Mouse (Mus musculus) kidney, postnatal 0 days (tissue): Measurements from ENCODE around the gene Taar9. TPM values are rescaled to one million over a fixed set of nuclear protein-coding genes. Genes with fewer than 3 reads are reported as not detected.
A peak's percentile ranks its signal among the peaks of the same experiment; 100 is the strongest.
"Not testable (repeated sequence)": the region's sequence is repeated elsewhere in the genome, so short reads cannot be mapped to it uniquely, and the experiment has no call there.

ENCODE experiments used
- ATAC-seq: fragments of 200-750 bp; cut with Nextera tagmentation; replicated peaks from 2 replicates; pipeline ENCODE4 v1.8.0; 2017; ENCODE audit warnings: low read depth, moderate number of reproducible peaks, moderate TSS enrichment, moderate library complexity; ENCODE audit not compliant: low FRiP score
- DNase-seq: peaks from one replicate; pipeline ENCODE4 v3.0.0-alpha.2; 2016; ENCODE audit warnings: low spot score
- H3K27ac ChIP-seq: fragments of 300-500 bp; sonication (generic); 2 replicates; pipeline ENCODE4 v1.5.1; 2014; ENCODE audit warnings: mild to moderate bottlenecking
- H3K27me3 ChIP-seq: fragments of 300-500 bp; sonication (generic); 2 replicates; pipeline ENCODE4 v1.6.1; 2014; ENCODE audit warnings: low read length, mixed read lengths; ENCODE audit not compliant: insufficient read depth
- H3K36me3 ChIP-seq: fragments of 300-500 bp; sonication (generic); 2 replicates; pipeline ENCODE4 v1.6.1; 2014; ENCODE audit warnings: low read length, mixed read lengths; ENCODE audit not compliant: insufficient read depth
- H3K4me1 ChIP-seq: fragments of 300-500 bp; sonication (generic); replicated peaks from 2 replicates; pipeline ENCODE4 v1.6.1; 2014; ENCODE audit warnings: antibody characterized with exemption, low read length, mixed read lengths; ENCODE audit not compliant: insufficient read depth
- H3K4me2 ChIP-seq: fragments of 300-500 bp; sonication (generic); 2 replicates; pipeline ENCODE4 v1.6.1; 2014; ENCODE audit warnings: mild to moderate bottlenecking, low read length, moderate library complexity, mixed read lengths
- H3K4me3 ChIP-seq: fragments of 300-500 bp; sonication (generic); replicated peaks from 2 replicates; pipeline ENCODE4 v1.5.1; 2014; ENCODE audit warnings: low read depth, low read length
- H3K9ac ChIP-seq: fragments of 300-500 bp; sonication (generic); 2 replicates; pipeline ENCODE4 v1.6.1; 2014; ENCODE audit warnings: low read depth, low read length
- H3K9me3 ChIP-seq: fragments of 300-500 bp; sonication (generic); replicated peaks from 2 replicates; pipeline ENCODE4 v1.6.1; 2016; ENCODE audit warnings: low read length, inconsistent platforms, mixed read lengths
- CTCF ChIP-seq: IDR thresholded peaks from 2 replicates; pipeline ENCODE4 v1.5.1; 2016; ENCODE audit warnings: antibody characterized with exemption, low read depth, mild to moderate bottlenecking, moderate library complexity
- WGBS: fragments of 180-500 bp; shearing (Covaris S2); extraction: QIAGEN DNeasy Blood & Tissue Kit; methylation state at CpG from one replicate; pipeline ENCODE4 v1.1.7; 2014; 5-methylcytosine and 5-hydroxymethylcytosine counted together
- polyA plus RNA-seq: library from polyadenylated mRNA; unstranded; fragments of >200 nt; fragmentation: Nextera tagmentation; extraction: Ambion mirVana; gene quantifications from 2 replicates; pipeline ENCODE4 v1.2.1, GENCODE M21; 2015

Gene Taar9
- polyA plus RNA-seq, 1 experiment from 2014 or later, result not detected

GRCm38 (mm10) chr10:24085936-24086335 lies 23.4 kb downstream of the Taar9 start:
- Histone ChIP-seq H3K27me3 (no peaks in the 10 kb centered on the region), H3K27ac (no peak overlapping the region), H3K4me1 (no peaks in the 10 kb centered on the region), H3K9ac (no peak overlapping the region), H3K36me3 (no peaks in the 10 kb centered on the region), H3K4me2 (no peak overlapping the region), H3K4me3 (no peak overlapping the region), H3K9me3 (no peaks in the 10 kb centered on the region)
- no peak for DNase-seq
- no peak for TF ChIP-seq CTCF
- whole genome bisulfite sequencing, result 86% methylated on average over 5 of the region's 5 CpGs
- no peak for ATAC-seq

- Histone ChIP-seq H3K9ac (no peak overlapping the region), H3K27ac (no peak overlapping the region), H3K27me3 (no peaks in the 10 kb centered on the region), H3K9me3 (no peaks in the 10 kb centered on the region), H3K4me2 (no peak overlapping the region), H3K36me3 (no peaks in the 10 kb centered on the region), H3K4me3 (no peak overlapping the region), H3K4me1 (no peaks in the 10 kb centered on the region)
- peak; percentile 81 for DNase-seq
- WGBS, result 49% methylated on average over 3 of the region's 3 CpGs
- peak; percentile 83 for TF ChIP-seq CTCF
- no peak for ATAC-seq
Observed at GRCm38 (mm10) chr10:24080166-24080565, 29.2 kb downstream of the Taar9 start.

GRCm38 (mm10) chr10:24076200-24076599 lies 33.1 kb downstream of the Taar9 start, which contains the start of gene Taar8a:
Taar8a (plus strand) TSS chr10:24076500.
- not testable (repeated sequence) for H3K36me3 ChIP-seq, H3K27ac ChIP-seq, H3K9ac ChIP-seq, H3K4me1 ChIP-seq, H3K9me3 ChIP-seq, H3K4me3 ChIP-seq, ATAC-seq, H3K27me3 ChIP-seq, H3K4me2 ChIP-seq, DNase-seq
- WGBS, result 90% methylated on average over 2 of the region's 4 CpGs

- not testable (repeated sequence) for H3K9me3 ChIP-seq
- 27% methylated on average over 2 of the region's 2 CpGs for WGBS
Observed at GRCm38 (mm10) chr10:24074751-24075150, 34.6 kb downstream of the Taar9 start.

GRCm38 (mm10) chr10:24058986-24059385 lies 50.3 kb downstream of the Taar9 start:
- Histone ChIP-seq H3K9ac (no peak overlapping the region), H3K27me3 (no peaks in the 10 kb centered on the region), H3K4me1 (no peaks in the 10 kb centered on the region), H3K4me3 (no peak overlapping the region), H3K4me2 (no peak overlapping the region), H3K27ac (no peak overlapping the region), H3K36me3 (no peaks in the 10 kb centered on the region), H3K9me3 (no peaks in the 10 kb centered on the region)
- 79% methylated on average over 3 of the region's 3 CpGs for WGBS
- ATAC-seq (no peak), DNase-seq (no peak)
- no peak for TF ChIP-seq CTCF

More at GRCm38 (mm10) chr10:24074751-24075150, 34.6 kb downstream of the Taar9 start:
- not testable (repeated sequence) for H3K4me1 ChIP-seq, DNase-seq, ATAC-seq, H3K27me3 ChIP-seq, H3K4me3 ChIP-seq, H3K9ac ChIP-seq, H3K27ac ChIP-seq, H3K4me2 ChIP-seq, H3K36me3 ChIP-seq

Other genes starting within 250 kb of the Taar9 start
- 21.1 and 22.4 TPM in 2 replicates for gene Vnn1, start 214.8 kb downstream of the Taar9 start, polyA plus RNA-seq
- gene Taar1, start 189.2 kb downstream of the Taar9 start, polyA plus RNA-seq, result not detected in 2 replicates
- gene Taar2, start 171.0 kb downstream of the Taar9 start, polyA plus RNA-seq, result 0.31 and 0.41 TPM in 2 replicates
- gene Taar3, start 160.0 kb downstream of the Taar9 start, polyA plus RNA-seq, result not detected in 2 replicates
- not detected in 2 replicates for gene Taar4, start 149.0 kb downstream of the Taar9 start, polyA plus RNA-seq
- gene Taar5, start 138.8 kb downstream of the Taar9 start, polyA plus RNA-seq, result 0.23 and 0.30 TPM in 2 replicates
- not detected in 2 replicates for gene Taar6, start 123.9 kb downstream of the Taar9 start, polyA plus RNA-seq
- not detected in 2 replicates for gene Taar7a, start 116.1 kb downstream of the Taar9 start, polyA plus RNA-seq
- not detected in 2 replicates for gene Taar7b, start 109.6 kb downstream of the Taar9 start, polyA plus RNA-seq
- gene Taar7d, start 82.3 kb downstream of the Taar9 start, polyA plus RNA-seq, result not detected in 2 replicates
- not detected in 2 replicates for gene Taar7e, start 71.9 kb downstream of the Taar9 start, polyA plus RNA-seq
- gene Taar7f, start 60.0 kb downstream of the Taar9 start, polyA plus RNA-seq, result not detected in 2 replicates
- not detected in 2 replicates for gene Taar8a, start 33.0 kb downstream of the Taar9 start, polyA plus RNA-seq
- not detected in 2 replicates for gene Taar8b, start 17.2 kb downstream of the Taar9 start, polyA plus RNA-seq
- gene Taar8c, start 7.6 kb downstream of the Taar9 start, polyA plus RNA-seq, result not detected in 2 replicates
- 167 and 185 TPM in 2 replicates for gene Stx7, start 39.8 kb upstream of the Taar9 start, polyA plus RNA-seq
- 12.0 and 12.4 TPM in 2 replicates for gene Moxd1, start 114.0 kb upstream of the Taar9 start, polyA plus RNA-seq